ENCODE assay signal across 23 mouse cellular contexts in the genomic region with DNA sequence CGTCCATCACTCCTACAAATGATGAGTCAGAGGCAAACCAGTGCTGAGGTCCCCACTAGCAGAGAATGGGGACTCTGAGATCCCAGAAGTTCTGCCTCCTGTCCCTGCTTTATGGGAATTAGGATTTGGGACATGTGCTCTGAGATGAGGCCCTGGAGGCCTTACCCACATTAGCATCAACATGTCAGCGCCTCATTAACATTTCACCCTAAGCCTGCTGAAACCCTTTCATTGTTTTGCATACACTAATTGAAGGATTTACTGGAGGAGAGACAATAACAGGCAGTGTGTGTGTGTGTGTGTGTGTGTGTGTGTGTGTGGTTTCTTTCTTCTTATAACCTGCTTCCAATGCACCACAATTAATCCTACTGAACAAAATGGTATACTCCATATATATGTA.
DNase-seq lines count a peak whose midpoint lies in the region; ATAC-seq and TF ChIP-seq lines count a peak whose summit lies in the region.
"Had no signal": no experiment of that assay in that cellular context is flagged by ENCODE, and none has a peak within 500 bp of the region (broad histone marks: within the 10 kb centered on the region; RNA-seq: fewer than 3 reads in every experiment).

No protein-coding gene starts in this region.

- no peak overlapping the region for H3K27ac ChIP-seq in forebrain, embryonic 12.5 days
- H3K27ac ChIP-seq in forebrain, postnatal 0 days (ENCODE audit: low read depth, low read length), result no peak overlapping the region
- H3K27ac ChIP-seq in midbrain, embryonic 13.5 days, result no peak overlapping the region
- H3K27ac ChIP-seq in midbrain, embryonic 10.5 days (replicated peaks), result no peak overlapping the region
- H3K27ac ChIP-seq in forebrain, embryonic 16.5 days (ENCODE audit: low read length), result no peak overlapping the region
- H3K27ac ChIP-seq in limb, embryonic 10.5 days, result no peak overlapping the region
- H3K27ac ChIP-seq: embryonic facial prominence, embryonic 10.5 days; gastrocnemius, adult 2 months; limb, embryonic 12.5 days; liver, embryonic 12.5 days; stomach, postnatal 0 days had no signal

- no peak overlapping the region for H3K4me3 ChIP-seq in forebrain, embryonic 12.5 days (replicated peaks)
- H3K4me3 ChIP-seq in forebrain, postnatal 0 days (ENCODE audit: low read depth, low read length), result no peak overlapping the region
- H3K4me3 ChIP-seq in midbrain, embryonic 13.5 days (replicated peaks), result no peak overlapping the region
- no peak overlapping the region for H3K4me3 ChIP-seq in midbrain, embryonic 10.5 days
- no peak overlapping the region for H3K4me3 ChIP-seq in forebrain, embryonic 16.5 days (replicated peaks; ENCODE audit: low read length)
- H3K4me3 ChIP-seq in limb, embryonic 10.5 days, result no peak overlapping the region
- H3K4me3 ChIP-seq: embryonic facial prominence, embryonic 10.5 days; gastrocnemius, adult 2 months; heart, embryonic 12.5 days; limb, embryonic 12.5 days; liver, embryonic 12.5 days had no signal

- peak; percentile 58 for ATAC-seq in forebrain, embryonic 12.5 days (ENCODE audit: low FRiP score)
- ATAC-seq in forebrain, postnatal 0 days, result no peak; the same call in 1 of the 2 replicates
- ATAC-seq in midbrain, embryonic 13.5 days, result peak; percentile 82
- ATAC-seq in forebrain, embryonic 16.5 days, result peak; percentile 76
- ATAC-seq: liver, embryonic 12.5 days had no signal

- no peak for TF ChIP-seq CTCF in forebrain, postnatal 0 days (IDR thresholded peaks at IDR 0.05; ENCODE audit: low read depth)

- no peak overlapping the region for H3K9ac ChIP-seq in forebrain, embryonic 12.5 days
- H3K9ac ChIP-seq in forebrain, postnatal 0 days, result no peak overlapping the region
- H3K9ac ChIP-seq in midbrain, embryonic 13.5 days (replicated peaks), result no peak overlapping the region
- H3K9ac ChIP-seq in forebrain, embryonic 16.5 days (replicated peaks; ENCODE audit: low read depth, low read length), result no peak overlapping the region
- H3K9ac ChIP-seq: heart, embryonic 12.5 days; limb, embryonic 12.5 days; liver, embryonic 12.5 days had no signal

- H3K27me3 ChIP-seq in forebrain, embryonic 12.5 days, result 0 out of 2 replicates have a peak, but pooled peaks cover 3% of the 10 kb centered on the region
- no peaks in the 10 kb centered on the region for H3K27me3 ChIP-seq in forebrain, postnatal 0 days (ENCODE audit: insufficient read depth, low read length)
- no peaks in the 10 kb centered on the region for H3K27me3 ChIP-seq in midbrain, embryonic 13.5 days
- no peaks in the 10 kb centered on the region for H3K27me3 ChIP-seq in midbrain, embryonic 10.5 days (ENCODE audit: low read depth, poor library complexity, severe bottlenecking)
- no peaks in the 10 kb centered on the region for H3K27me3 ChIP-seq in forebrain, embryonic 16.5 days (replicated peaks; ENCODE audit: control insufficient read depth, insufficient read depth, low read length)
- H3K27me3 ChIP-seq in limb, embryonic 10.5 days (ENCODE audit: low read depth, poor library complexity, severe bottlenecking), result no peaks in the 10 kb centered on the region
- H3K27me3 ChIP-seq: CH12.LX; limb, embryonic 12.5 days; liver, embryonic 12.5 days had no signal

- no peak overlapping the region for H3K4me2 ChIP-seq in forebrain, embryonic 12.5 days
- no peak overlapping the region for H3K4me2 ChIP-seq in forebrain, postnatal 0 days (ENCODE audit: low read depth)
- no peak overlapping the region for H3K4me2 ChIP-seq in midbrain, embryonic 13.5 days (replicated peaks)
- H3K4me2 ChIP-seq in forebrain, embryonic 16.5 days (ENCODE audit: low read length), result no peak overlapping the region
- H3K4me2 ChIP-seq: heart, embryonic 12.5 days; limb, embryonic 12.5 days; liver, embryonic 12.5 days had no signal

- no peak for DNase-seq in forebrain, postnatal 0 days
- DNase-seq in midbrain, embryonic 10.5 days (ENCODE audit: low spot score), result no peak
- DNase-seq in retina, embryonic 14.5 days (ENCODE audit: low spot score), result peak; percentile 67
- DNase-seq in limb, embryonic 10.5 days (ENCODE audit: low spot score), result no peak
- no peak for DNase-seq in left cerebral cortex, adult 11 months (ENCODE audit: low spot score)
- DNase-seq: adrenal gland, postnatal 25 days; cerebellum, adult 11-12 months; cerebellum, postnatal 14 days; gastrocnemius, adult 2 months; heart, postnatal 36 days; kidney, adult 9 months; kidney, postnatal 25 days; lung, adult 2 months; thymus, postnatal 14 days had no signal

- H3K9me3 ChIP-seq in forebrain, embryonic 12.5 days, result no peaks in the 10 kb centered on the region
- H3K9me3 ChIP-seq in forebrain, postnatal 0 days (ENCODE audit: low read length), result no peaks in the 10 kb centered on the region
- no peaks in the 10 kb centered on the region for H3K9me3 ChIP-seq in midbrain, embryonic 13.5 days
- H3K9me3 ChIP-seq in midbrain, embryonic 10.5 days (replicated peaks), result no peaks in the 10 kb centered on the region
- no peaks in the 10 kb centered on the region for H3K9me3 ChIP-seq in forebrain, embryonic 16.5 days (ENCODE audit: control insufficient read depth, low read length)
- no peaks in the 10 kb centered on the region for H3K9me3 ChIP-seq in limb, embryonic 10.5 days (replicated peaks)
- H3K9me3 ChIP-seq: embryonic facial prominence, embryonic 10.5 days; heart, embryonic 12.5 days; limb, embryonic 12.5 days; liver, embryonic 12.5 days had no signal

- 31% methylated on average over 2 of the region's 2 CpGs for WGBS in forebrain, embryonic 12.5 days
- 40% methylated on average over 2 of the region's 2 CpGs for WGBS in forebrain, postnatal 0 days
- WGBS in midbrain, embryonic 13.5 days, result 47% methylated on average over 2 of the region's 2 CpGs
- 74% methylated on average over 2 of the region's 2 CpGs for WGBS in midbrain, embryonic 10.5 days
- WGBS in forebrain, embryonic 16.5 days, result 24% methylated on average over 2 of the region's 2 CpGs
- WGBS in limb, embryonic 10.5 days, result 76% methylated on average over 2 of the region's 2 CpGs

- peaks cover 8% of the 10 kb centered on the region for H3K4me1 ChIP-seq in forebrain, embryonic 12.5 days
- H3K4me1 ChIP-seq in forebrain, postnatal 0 days (ENCODE audit: insufficient read depth), result 0 out of 2 replicates have a peak, but pooled peaks cover 5% of the 10 kb centered on the region
- peaks cover 8% of the 10 kb centered on the region for H3K4me1 ChIP-seq in midbrain, embryonic 13.5 days (replicated peaks)
- H3K4me1 ChIP-seq in midbrain, embryonic 10.5 days, result peaks cover 5% of the 10 kb centered on the region; the same call in 1 of the 2 replicates
- H3K4me1 ChIP-seq in forebrain, embryonic 16.5 days (replicated peaks; ENCODE audit: control insufficient read depth, insufficient read depth, low read length), result peaks cover 14% of the 10 kb centered on the region
- peaks cover 37% of the 10 kb centered on the region for H3K4me1 ChIP-seq in limb, embryonic 10.5 days
- H3K4me1 ChIP-seq: heart, embryonic 12.5 days; liver, embryonic 12.5 days had no signal

- no peaks in the 10 kb centered on the region for H3K36me3 ChIP-seq in forebrain, embryonic 12.5 days (replicated peaks)
- H3K36me3 ChIP-seq in forebrain, postnatal 0 days (ENCODE audit: insufficient read depth), result no peaks in the 10 kb centered on the region
- H3K36me3 ChIP-seq in midbrain, embryonic 13.5 days, result no peaks in the 10 kb centered on the region
- H3K36me3 ChIP-seq in midbrain, embryonic 10.5 days, result no peaks in the 10 kb centered on the region
- no peaks in the 10 kb centered on the region for H3K36me3 ChIP-seq in forebrain, embryonic 16.5 days (ENCODE audit: control insufficient read depth, insufficient read depth)
- no peaks in the 10 kb centered on the region for H3K36me3 ChIP-seq in limb, embryonic 10.5 days
- H3K36me3 ChIP-seq: embryonic facial prominence, embryonic 10.5 days; heart, embryonic 12.5 days; limb, embryonic 12.5 days; liver, embryonic 12.5 days had no signal
